Mouse (Mus musculus): ENCODE data around the gene Hdhd5.

- TF ChIP-seq CTCF (IDR thresholded peaks at IDR 0.05; ENCODE audit: low read depth) (no peak), EP300 (IDR thresholded peaks at IDR 0.05; ENCODE audit: low read depth) (no peak)
Observed at GRCm38 (mm10) chr6:120580713-120581015, 49.5 kb upstream of the Hdhd5 start.

Data from liver, postnatal 0 days (tissue).